Mouse (Mus musculus) embryonic facial prominence, embryonic 11.5 days (tissue): Measurements from ENCODE around the gene Rassf5. TPM values are rescaled to one million over a fixed set of nuclear protein-coding genes. Genes with fewer than 3 reads are reported as not detected.

Experiments
- ATAC-seq: fragments of 200-750 bp; cut with Nextera tagmentation; replicated peaks from 2 replicates; pipeline ENCODE4 v1.8.0; 2017; ENCODE audit warnings: low read depth; ENCODE audit not compliant: insufficient number of reproducible peaks, low FRiP score, low TSS enrichment
- DNase-seq: peaks from one replicate; pipeline ENCODE4 v3.0.0-alpha.2; 2015; ENCODE audit warnings: low spot score
- H3K27ac ChIP-seq: fragments of 300-500 bp; sonication (generic); replicated peaks from 2 replicates; pipeline ENCODE4 v1.5.1; 2014; ENCODE audit warnings: mild to moderate bottlenecking, low read depth, low read length, control low read depth
- H3K27me3 ChIP-seq: fragments of 300-500 bp; sonication (generic); 2 replicates; pipeline ENCODE4 v1.6.1; 2014; ENCODE audit warnings: mild to moderate bottlenecking, low read length, moderate library complexity, mixed read lengths; ENCODE audit not compliant: control insufficient read depth, insufficient read depth
- H3K36me3 ChIP-seq: fragments of 300-500 bp; sonication (generic); replicated peaks from 2 replicates; pipeline ENCODE4 v1.6.1; 2014; ENCODE audit warnings: low read depth, mild to moderate bottlenecking, low read length, moderate library complexity, mixed read lengths; ENCODE audit not compliant: control insufficient read depth, insufficient read depth
- H3K4me1 ChIP-seq: fragments of 300-500 bp; sonication (generic); 2 replicates; pipeline ENCODE4 v1.6.1; 2014; ENCODE audit warnings: low read length, mixed read lengths; ENCODE audit not compliant: control insufficient read depth, insufficient read depth
- H3K4me2 ChIP-seq: fragments of 300-500 bp; sonication (generic); 2 replicates; pipeline ENCODE4 v1.6.1; 2014; ENCODE audit warnings: low read depth, mild to moderate bottlenecking, control low read depth, low read length, moderate library complexity
- H3K4me3 ChIP-seq: fragments of 300-500 bp; sonication (generic); 2 replicates; pipeline ENCODE4 v1.5.1; 2014; ENCODE audit warnings: low read depth, low read length, control low read depth
- H3K9ac ChIP-seq: fragments of 300-500 bp; sonication (generic); replicated peaks from 2 replicates; pipeline ENCODE4 v1.6.1; 2014; ENCODE audit warnings: mild to moderate bottlenecking, control low read depth, low read length
- H3K9me3 ChIP-seq: fragments of 300-500 bp; sonication (generic); replicated peaks from 2 replicates; pipeline ENCODE4 v1.6.1; 2016; ENCODE audit warnings: mild to moderate bottlenecking, low read length, inconsistent platforms, mixed read lengths; ENCODE audit not compliant: control insufficient read depth
- WGBS: fragments of 180-500 bp; shearing (Covaris S2); extraction: QIAGEN DNeasy Blood & Tissue Kit; methylation state at CpG from one replicate; pipeline ENCODE4 v1.1.7; 2014; 5-methylcytosine and 5-hydroxymethylcytosine counted together
- polyA plus RNA-seq: library from polyadenylated mRNA; unstranded; fragments of >200 nt; fragmentation: Nextera tagmentation; extraction: Ambion mirVana; gene quantifications from 2 replicates; pipeline ENCODE4 v1.2.1, GENCODE M21; 2014

Gene Rassf5
- polyA plus RNA-seq: 0.89 and 1.1 TPM in 2 replicates

- peaks cover 4% of the 10 kb centered on the region; the same call in 1 of the 2 replicates for H3K4me1 ChIP-seq
- no peaks in the 10 kb centered on the region for H3K36me3 ChIP-seq
- peak; percentile 32; the same call in 1 of the 2 replicates for ATAC-seq
- no peaks in the 10 kb centered on the region for H3K9me3 ChIP-seq
- H3K9ac ChIP-seq: peak within 1 kb of the TSS; percentile 61
- peaks cover 31% of the 10 kb centered on the region for H3K27me3 ChIP-seq
- DNase-seq: peak; percentile 45
- WGBS: under 1% methylated on average over 51 of the region's 60 CpGs
- H3K4me2 ChIP-seq: peak within 1 kb of the TSS; percentile 97
- H3K4me3 ChIP-seq: peak within 1 kb of the TSS; percentile 54
- H3K27ac ChIP-seq: no peak within 1 kb of the TSS
These were observed at the start of gene Rassf5 for GRCm38 (mm10) chr1:131245089-131245856. Gene Rassf5, minus strand, starts transcription at chr1:131245258.

GRCm38 (mm10) chr1:131293922-131294250 is 48.8 kb upstream of the Rassf5 start:
- peaks cover 2% of the 10 kb centered on the region; the same call in 1 of the 2 replicates for H3K36me3 ChIP-seq

GRCm38 (mm10) chr1:131293221-131293921 is 48.3 kb upstream of the Rassf5 start:
- H3K27me3 ChIP-seq: no peaks in the 10 kb centered on the region
- WGBS: 89% methylated on average over 4 of the region's 4 CpGs

More at GRCm38 (mm10) chr1:131293922-131294250, 48.8 kb upstream of the Rassf5 start:
- H3K4me1 ChIP-seq: no peaks in the 10 kb centered on the region
- H3K27me3 ChIP-seq: no peaks in the 10 kb centered on the region
- no peak overlapping the region for H3K4me3 ChIP-seq
- no peak overlapping the region for H3K9ac ChIP-seq
- WGBS: 95% methylated on average over 2 of the region's 2 CpGs
- ATAC-seq (no peak), DNase-seq (no peak)
- H3K9me3 ChIP-seq: no peaks in the 10 kb centered on the region
- H3K4me2 ChIP-seq: no peak overlapping the region
- no peak overlapping the region for H3K27ac ChIP-seq

GRCm38 (mm10) chr1:131290648-131291047 is 45.6 kb upstream of the Rassf5 start:
- Histone ChIP-seq H3K27ac (no peak overlapping the region), H3K4me2 (no peak overlapping the region), H3K4me3 (no peak overlapping the region), H3K9ac (no peak overlapping the region), H3K4me1 (no peaks in the 10 kb centered on the region), H3K9me3 (no peaks in the 10 kb centered on the region), H3K36me3 (peaks cover 2% of the 10 kb centered on the region; the same call in 1 of the 2 replicates), H3K27me3 (no peaks in the 10 kb centered on the region)
- WGBS: 48% methylated on average over 2 of the region's 2 CpGs
- DNase-seq (peak; percentile 75), ATAC-seq (no peak)

More at GRCm38 (mm10) chr1:131293221-131293921, 48.3 kb upstream of the Rassf5 start:
- H3K36me3 ChIP-seq: peaks cover 2% of the 10 kb centered on the region; the same call in 1 of the 2 replicates
- DNase-seq: no peak
- no peak overlapping the region for H3K9ac ChIP-seq
- no peak overlapping the region for H3K27ac ChIP-seq
- no peak for ATAC-seq
- H3K4me3 ChIP-seq: no peak overlapping the region
- no peaks in the 10 kb centered on the region for H3K9me3 ChIP-seq
- H3K4me2 ChIP-seq: no peak overlapping the region
- no peaks in the 10 kb centered on the region for H3K4me1 ChIP-seq

- no peak for ATAC-seq
- Histone ChIP-seq H3K36me3 (peaks cover 2% of the 10 kb centered on the region; the same call in 1 of the 2 replicates), H3K4me3 (no peak overlapping the region), H3K9me3 (no peaks in the 10 kb centered on the region), H3K4me2 (no peak overlapping the region), H3K4me1 (no peaks in the 10 kb centered on the region), H3K9ac (no peak overlapping the region), H3K27me3 (no peaks in the 10 kb centered on the region), H3K27ac (no peak overlapping the region)
- DNase-seq: no peak
- WGBS: 89% methylated on average over 6 of the region's 6 CpGs
These were observed 43.9 kb upstream of the Rassf5 start for GRCm38 (mm10) chr1:131288938-131289337.

GRCm38 (mm10) chr1:131287267-131287666 is 42.2 kb upstream of the Rassf5 start:
- Histone ChIP-seq H3K36me3 (peaks cover 2% of the 10 kb centered on the region; the same call in 1 of the 2 replicates), H3K27ac (no peak overlapping the region), H3K9ac (no peak overlapping the region), H3K9me3 (no peaks in the 10 kb centered on the region), H3K4me1 (no peaks in the 10 kb centered on the region), H3K4me2 (no peak overlapping the region), H3K27me3 (no peaks in the 10 kb centered on the region), H3K4me3 (no peak overlapping the region)
- no peak for ATAC-seq
- WGBS: 80% methylated on average over 2 of the region's 2 CpGs
- DNase-seq: no peak

- H3K9ac ChIP-seq: no peak overlapping the region
- H3K27ac ChIP-seq: no peak overlapping the region
- DNase-seq (no peak), ATAC-seq (no peak)
- no peaks in the 10 kb centered on the region for H3K27me3 ChIP-seq
- no peaks in the 10 kb centered on the region for H3K4me1 ChIP-seq
- no peaks in the 10 kb centered on the region for H3K9me3 ChIP-seq
- no peak overlapping the region for H3K4me2 ChIP-seq
- H3K4me3 ChIP-seq: no peak overlapping the region
- 79% methylated on average over 5 of the region's 5 CpGs for WGBS
- H3K36me3 ChIP-seq: no peaks in the 10 kb centered on the region; the same call in 1 of the 2 replicates
These were observed 41.7 kb upstream of the Rassf5 start for GRCm38 (mm10) chr1:131286803-131287202.

GRCm38 (mm10) chr1:131284616-131285015 is 39.6 kb upstream of the Rassf5 start:
- 85% methylated on average over 4 of the region's 4 CpGs for WGBS
- H3K4me3 ChIP-seq: no peak overlapping the region
- ATAC-seq: no peak
- no peak overlapping the region for H3K4me2 ChIP-seq
- no peak overlapping the region for H3K27ac ChIP-seq
- no peaks in the 10 kb centered on the region for H3K4me1 ChIP-seq
- no peaks in the 10 kb centered on the region; the same call in 1 of the 2 replicates for H3K36me3 ChIP-seq
- H3K27me3 ChIP-seq: no peaks in the 10 kb centered on the region
- no peaks in the 10 kb centered on the region for H3K9me3 ChIP-seq
- DNase-seq: no peak
- H3K9ac ChIP-seq: no peak overlapping the region
